Mouse (Mus musculus): Measurements from ENCODE around the gene Grik2. TPM values are rescaled to one million over a fixed set of nuclear protein-coding genes. Genes with fewer than 3 reads are reported as not detected.
"Not testable (repeated sequence)": the region's sequence is repeated elsewhere in the genome, so short reads cannot be mapped to it uniquely, and the experiment has no call there.

The Grik2 gene
- polyA plus RNA-seq, 1 experiment from 2014 or later = 6.5 TPM

DNA sequence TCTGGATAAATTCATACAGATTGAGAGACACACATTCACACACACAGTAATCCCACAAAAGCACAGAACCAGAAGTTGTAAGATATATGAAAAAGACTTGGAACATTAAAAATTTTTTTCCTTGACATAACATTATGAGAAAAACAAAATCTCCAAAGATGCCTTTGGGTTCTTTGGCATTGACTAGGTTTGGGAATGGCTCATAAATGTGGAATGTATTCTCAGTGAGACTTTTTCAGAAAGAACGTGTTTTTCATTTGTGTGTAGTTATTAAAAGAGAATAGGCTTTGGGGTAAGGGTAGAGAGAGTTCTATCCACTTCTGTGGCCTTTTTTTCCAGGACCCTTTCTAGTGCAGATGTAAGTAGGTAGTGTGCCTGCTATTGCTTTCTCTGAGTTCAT is 597.3 kb downstream of the Grik2 start:
- Histone ChIP-seq H3K27ac (ENCODE audit: low read depth, low read length) (no peak overlapping the region), H3K4me3 (ENCODE audit: low read length) (no peak overlapping the region), H3K9me3 (ENCODE audit: control insufficient read depth, low read length) (no peaks in the 10 kb centered on the region), H3K27me3 (ENCODE audit: control insufficient read depth, insufficient read depth, low read length) (no peaks in the 10 kb centered on the region), H3K9ac (ENCODE audit: low read depth, low read length) (no peak overlapping the region), H3K4me1 (ENCODE audit: control insufficient read depth, insufficient read depth, low read length) (no peaks in the 10 kb centered on the region), H3K36me3 (ENCODE audit: control insufficient read depth, insufficient read depth, low read length) (no peaks in the 10 kb centered on the region), H3K4me2 (replicated peaks; ENCODE audit: low read depth, low read length) (no peak overlapping the region)
- 85% methylated on average over 1 of the region's 1 CpGs for WGBS
- ATAC-seq (ENCODE audit: low FRiP score, low TSS enrichment) = no peak

DNA sequence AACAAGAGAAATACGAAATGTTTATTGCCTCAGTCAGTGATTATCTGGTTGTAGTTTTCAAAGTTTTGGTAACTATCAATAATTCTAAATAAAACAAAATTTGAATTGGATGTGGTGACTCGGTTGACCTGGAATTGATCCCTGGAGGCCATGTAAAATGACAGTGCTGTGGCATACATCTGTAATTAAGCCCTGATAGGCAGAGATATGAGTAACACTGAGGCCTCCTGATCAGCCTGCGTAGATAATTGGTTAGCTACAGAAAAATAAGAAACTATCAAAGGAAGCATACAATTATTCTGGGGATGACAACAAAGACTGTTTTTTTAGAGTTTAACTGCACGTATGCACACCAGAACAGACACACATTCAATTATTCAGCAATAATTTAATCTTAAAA is 634.4 kb downstream of the Grik2 start:
- no peak overlapping the region for H3K4me2 ChIP-seq (replicated peaks; ENCODE audit: low read depth, low read length)
- no peak for ATAC-seq (ENCODE audit: low FRiP score, low TSS enrichment)
- H3K9ac ChIP-seq (ENCODE audit: low read depth, low read length) = no peak overlapping the region
- H3K36me3 ChIP-seq (ENCODE audit: control insufficient read depth, insufficient read depth, low read length) = no peaks in the 10 kb centered on the region
- no peak overlapping the region for H3K27ac ChIP-seq (ENCODE audit: low read depth, low read length)
- H3K4me3 ChIP-seq (ENCODE audit: low read length) = no peak overlapping the region
- WGBS = 82% methylated on average over 4 of the region's 4 CpGs
- H3K4me1 ChIP-seq (ENCODE audit: control insufficient read depth, insufficient read depth, low read length) = no peaks in the 10 kb centered on the region
- no peaks in the 10 kb centered on the region for H3K27me3 ChIP-seq (ENCODE audit: control insufficient read depth, insufficient read depth, low read length)
- no peaks in the 10 kb centered on the region for H3K9me3 ChIP-seq (ENCODE audit: control insufficient read depth, low read length)

DNA sequence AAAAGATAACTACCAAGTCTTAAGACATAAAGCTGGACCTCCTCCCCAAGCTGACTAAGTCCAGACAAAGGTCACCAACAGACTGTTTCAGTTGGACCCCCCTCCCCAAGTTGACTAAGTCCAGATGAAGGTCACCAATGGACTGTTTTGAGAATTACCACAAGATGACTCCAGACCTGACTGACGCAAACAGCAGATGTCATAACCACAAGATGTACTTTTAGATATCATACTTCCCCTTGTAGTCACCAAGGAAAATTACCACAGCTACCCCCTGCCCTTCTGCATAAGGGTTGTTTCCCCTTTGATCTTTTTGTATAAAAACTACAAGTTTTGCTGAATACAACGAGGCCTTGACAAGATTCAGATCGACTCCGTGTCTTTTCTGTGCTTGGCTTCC is 637.1 kb downstream of the Grik2 start:
- H3K9me3 ChIP-seq (ENCODE audit: control insufficient read depth, low read length); H3K27me3 ChIP-seq (ENCODE audit: control insufficient read depth, insufficient read depth, low read length); H3K4me2 ChIP-seq (replicated peaks; ENCODE audit: low read depth, low read length); H3K9ac ChIP-seq (ENCODE audit: low read depth, low read length); ATAC-seq (ENCODE audit: low FRiP score, low TSS enrichment); H3K4me1 ChIP-seq (ENCODE audit: control insufficient read depth, insufficient read depth, low read length); H3K27ac ChIP-seq (ENCODE audit: low read depth, low read length); H3K36me3 ChIP-seq (ENCODE audit: control insufficient read depth, insufficient read depth, low read length); H3K4me3 ChIP-seq (ENCODE audit: low read length): not testable (repeated sequence)
- 91% methylated on average over 4 of the region's 4 CpGs for WGBS

DNA sequence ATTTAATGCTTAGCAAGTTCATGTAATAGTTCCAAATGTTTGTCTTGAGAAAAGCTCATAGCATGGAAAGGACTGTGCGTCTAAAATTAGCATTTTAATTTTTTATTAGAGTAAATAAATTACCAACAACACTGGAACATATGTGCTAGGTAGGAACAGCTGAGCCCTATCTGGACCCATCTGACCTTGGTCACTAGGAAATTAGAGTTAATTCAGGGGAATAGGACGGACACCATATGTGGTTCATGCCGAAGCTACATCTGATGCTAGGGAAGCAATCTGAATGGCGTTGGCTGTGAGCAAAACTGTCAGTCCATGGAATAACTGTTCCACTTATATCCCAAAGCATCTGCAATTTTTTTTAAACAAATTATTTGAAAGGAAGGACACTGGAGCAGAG is 638.9 kb downstream of the Grik2 start:
- H3K27ac ChIP-seq (ENCODE audit: low read depth, low read length) = no peak overlapping the region
- no peaks in the 10 kb centered on the region for H3K36me3 ChIP-seq (ENCODE audit: control insufficient read depth, insufficient read depth, low read length)
- H3K4me2 ChIP-seq (replicated peaks; ENCODE audit: low read depth, low read length) = no peak overlapping the region
- no peak overlapping the region for H3K4me3 ChIP-seq (ENCODE audit: low read length)
- no peak overlapping the region for H3K9ac ChIP-seq (ENCODE audit: low read depth, low read length)
- no peak for ATAC-seq (ENCODE audit: low FRiP score, low TSS enrichment)
- H3K9me3 ChIP-seq (ENCODE audit: control insufficient read depth, low read length) = no peaks in the 10 kb centered on the region
- no peaks in the 10 kb centered on the region for H3K4me1 ChIP-seq (ENCODE audit: control insufficient read depth, insufficient read depth, low read length)
- WGBS = 82% methylated on average over 4 of the region's 4 CpGs
- H3K27me3 ChIP-seq (ENCODE audit: control insufficient read depth, insufficient read depth, low read length) = no peaks in the 10 kb centered on the region

DNA sequence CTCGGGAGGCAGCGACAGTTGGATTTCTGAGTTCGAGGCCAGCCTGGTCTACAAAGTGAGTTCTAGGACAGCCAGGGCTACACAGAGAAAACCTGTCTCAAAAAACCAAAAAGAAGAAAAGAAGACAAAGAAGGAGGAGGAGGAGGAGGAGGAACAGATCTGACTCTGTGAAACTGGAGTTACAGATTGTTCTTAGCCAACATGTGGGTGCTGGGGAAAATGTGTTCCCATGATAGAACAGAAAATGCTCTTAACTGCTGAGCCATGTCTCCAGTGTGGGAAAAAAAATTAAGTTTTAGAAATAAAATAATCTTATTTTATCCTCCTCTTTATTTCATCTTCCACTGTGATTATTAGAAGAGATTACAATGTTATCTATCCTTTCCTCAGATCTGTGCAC is 645.9 kb downstream of the Grik2 start:
- no peak overlapping the region for H3K9ac ChIP-seq (ENCODE audit: low read depth, low read length)
- no peak overlapping the region for H3K4me2 ChIP-seq (replicated peaks; ENCODE audit: low read depth, low read length)
- H3K9me3 ChIP-seq (ENCODE audit: control insufficient read depth, low read length) = no peaks in the 10 kb centered on the region
- ATAC-seq (ENCODE audit: low FRiP score, low TSS enrichment) = no peak
- no peaks in the 10 kb centered on the region for H3K4me1 ChIP-seq (ENCODE audit: control insufficient read depth, insufficient read depth, low read length)
- H3K27ac ChIP-seq (ENCODE audit: low read depth, low read length) = no peak overlapping the region
- H3K36me3 ChIP-seq (ENCODE audit: control insufficient read depth, insufficient read depth, low read length) = no peaks in the 10 kb centered on the region
- no peak overlapping the region for H3K4me3 ChIP-seq (ENCODE audit: low read length)
- 93% methylated on average over 3 of the region's 3 CpGs for WGBS
- H3K27me3 ChIP-seq (ENCODE audit: control insufficient read depth, insufficient read depth, low read length) = no peaks in the 10 kb centered on the region

DNA sequence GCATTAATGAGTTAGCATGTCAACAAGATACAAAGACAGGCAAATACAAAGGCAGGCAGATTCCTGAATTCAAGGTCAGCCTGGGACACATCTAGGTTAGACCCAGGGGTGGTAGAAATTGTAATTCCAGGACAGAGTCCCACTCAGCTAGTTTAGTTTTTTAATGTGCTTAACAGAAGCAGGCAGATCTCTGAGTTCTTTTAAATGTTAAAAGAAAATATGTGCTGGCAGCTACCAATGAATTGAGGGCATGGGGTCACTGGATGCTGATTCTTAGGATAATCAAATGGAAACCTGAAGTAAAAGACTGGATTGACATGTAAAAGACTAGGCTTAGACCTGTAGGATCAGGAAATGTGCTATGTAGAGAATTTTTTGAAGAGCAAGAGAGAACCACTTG is 651.8 kb downstream of the Grik2 start:
- no peaks in the 10 kb centered on the region for H3K27me3 ChIP-seq (ENCODE audit: control insufficient read depth, insufficient read depth, low read length)
- no peak for ATAC-seq (ENCODE audit: low FRiP score, low TSS enrichment)
- H3K4me3 ChIP-seq (ENCODE audit: low read length) = no peak overlapping the region
- H3K4me1 ChIP-seq (ENCODE audit: control insufficient read depth, insufficient read depth, low read length) = no peaks in the 10 kb centered on the region
- H3K4me2 ChIP-seq (replicated peaks; ENCODE audit: low read depth, low read length) = no peak overlapping the region
- H3K36me3 ChIP-seq (ENCODE audit: control insufficient read depth, insufficient read depth, low read length) = no peaks in the 10 kb centered on the region
- H3K9me3 ChIP-seq (ENCODE audit: control insufficient read depth, low read length) = no peaks in the 10 kb centered on the region
- no peak overlapping the region for H3K27ac ChIP-seq (ENCODE audit: low read depth, low read length)
- no peak overlapping the region for H3K9ac ChIP-seq (ENCODE audit: low read depth, low read length)

DNA sequence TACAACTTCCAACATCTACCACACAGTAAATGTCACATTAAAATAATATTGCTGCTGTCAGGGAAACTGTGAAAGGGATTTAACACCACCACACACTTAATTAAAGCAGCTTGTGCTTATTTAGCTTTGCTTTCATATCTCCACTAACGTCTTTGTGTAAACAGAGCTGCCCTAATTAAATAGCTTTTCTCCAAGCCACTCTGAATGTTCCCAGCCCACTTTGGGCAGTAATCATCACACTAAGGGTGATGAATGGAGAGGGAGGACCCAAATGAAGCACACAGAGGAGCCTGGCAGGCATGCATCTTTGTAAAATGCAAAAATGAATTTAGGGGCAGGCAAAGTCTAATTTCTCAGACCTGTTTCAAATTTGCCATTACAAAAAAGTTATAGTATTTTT is 657.3 kb downstream of the Grik2 start:
- H3K9ac ChIP-seq (ENCODE audit: low read depth, low read length) = no peak overlapping the region
- no peaks in the 10 kb centered on the region for H3K4me1 ChIP-seq (ENCODE audit: control insufficient read depth, insufficient read depth, low read length)
- no peak for ATAC-seq (ENCODE audit: low FRiP score, low TSS enrichment)
- no peak overlapping the region for H3K4me2 ChIP-seq (replicated peaks; ENCODE audit: low read depth, low read length)
- H3K4me3 ChIP-seq (ENCODE audit: low read length) = no peak overlapping the region
- H3K27ac ChIP-seq (ENCODE audit: low read depth, low read length) = no peak overlapping the region
- WGBS = 0% methylated on average over 1 of the region's 1 CpGs
- no peaks in the 10 kb centered on the region for H3K27me3 ChIP-seq (ENCODE audit: control insufficient read depth, insufficient read depth, low read length)
- no peaks in the 10 kb centered on the region for H3K9me3 ChIP-seq (ENCODE audit: control insufficient read depth, low read length)
- no peaks in the 10 kb centered on the region for H3K36me3 ChIP-seq (ENCODE audit: control insufficient read depth, insufficient read depth, low read length)

DNA sequence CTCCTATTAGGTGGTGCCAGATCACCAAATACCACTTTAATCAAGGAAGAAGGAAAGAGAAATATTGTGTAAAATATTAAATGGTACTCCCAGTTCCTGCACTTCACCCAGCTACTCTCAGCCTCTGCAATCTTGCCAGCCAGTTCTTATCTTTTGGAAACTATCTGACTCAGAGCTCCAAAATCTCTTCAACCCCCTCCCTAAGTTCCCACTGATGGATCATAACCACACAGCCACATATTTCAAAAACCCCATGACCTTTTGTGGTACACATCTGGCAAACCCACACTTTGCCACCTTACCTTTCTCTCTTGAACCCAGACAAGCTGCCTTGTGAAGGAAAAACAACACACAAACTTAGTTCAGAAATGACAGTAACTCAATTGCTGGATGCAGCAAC is 738.2 kb downstream of the Grik2 start:
- Histone ChIP-seq H3K4me2 (replicated peaks; ENCODE audit: low read depth, low read length) (no peak overlapping the region), H3K27ac (ENCODE audit: low read depth, low read length) (no peak overlapping the region), H3K4me3 (ENCODE audit: low read length) (no peak overlapping the region), H3K9ac (ENCODE audit: low read depth, low read length) (no peak overlapping the region), H3K36me3 (ENCODE audit: control insufficient read depth, insufficient read depth, low read length) (no peaks in the 10 kb centered on the region), H3K4me1 (ENCODE audit: control insufficient read depth, insufficient read depth, low read length) (no peaks in the 10 kb centered on the region), H3K27me3 (ENCODE audit: control insufficient read depth, insufficient read depth, low read length) (no peaks in the 10 kb centered on the region), H3K9me3 (ENCODE audit: control insufficient read depth, low read length) (no peaks in the 10 kb centered on the region)
- no peak for ATAC-seq (ENCODE audit: low FRiP score, low TSS enrichment)

DNA sequence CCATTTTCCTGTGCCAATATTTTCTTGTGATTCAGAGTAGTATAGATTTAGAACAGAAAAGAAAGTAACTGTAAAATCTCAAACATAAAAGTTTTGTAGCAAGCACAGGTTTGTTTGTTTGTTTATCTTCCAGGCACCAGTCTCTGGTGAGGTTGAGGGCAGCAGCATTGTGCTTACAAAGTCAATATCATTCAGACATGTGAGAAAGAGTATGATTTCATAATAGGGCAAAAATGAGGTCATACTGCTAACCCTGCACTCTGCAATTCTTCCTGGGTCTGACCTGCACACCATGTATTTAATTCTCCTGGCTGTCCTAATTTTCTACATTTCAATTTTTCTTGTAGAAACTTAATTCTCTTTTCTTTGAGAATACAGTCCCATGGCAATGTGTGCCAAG is 739.2 kb downstream of the Grik2 start:
- no peak for ATAC-seq (ENCODE audit: low FRiP score, low TSS enrichment)
- no peak overlapping the region for H3K4me3 ChIP-seq (ENCODE audit: low read length)

More for the DNA sequence above, 739.2 kb downstream of the Grik2 start:
- Histone ChIP-seq H3K9ac (ENCODE audit: low read depth, low read length) (no peak overlapping the region), H3K9me3 (ENCODE audit: control insufficient read depth, low read length) (no peaks in the 10 kb centered on the region), H3K36me3 (ENCODE audit: control insufficient read depth, insufficient read depth, low read length) (no peaks in the 10 kb centered on the region), H3K27ac (ENCODE audit: low read depth, low read length) (no peak overlapping the region), H3K4me2 (replicated peaks; ENCODE audit: low read depth, low read length) (no peak overlapping the region), H3K4me1 (ENCODE audit: control insufficient read depth, insufficient read depth, low read length) (no peaks in the 10 kb centered on the region), H3K27me3 (ENCODE audit: control insufficient read depth, insufficient read depth, low read length) (no peaks in the 10 kb centered on the region)

Data from kidney, embryonic 14.5 days (tissue).